Mouse (Mus musculus): ENCODE measurements around the gene Kcnq5. TPM values are rescaled to one million over a fixed set of nuclear protein-coding genes. Genes with fewer than 3 reads are reported as not detected.
"Not testable (repeated sequence)": the region's sequence is repeated elsewhere in the genome, so short reads cannot be mapped to it uniquely, and the experiment has no call there.

Gene Kcnq5
- polyA plus RNA-seq, 1 experiment = not detected

DNA sequence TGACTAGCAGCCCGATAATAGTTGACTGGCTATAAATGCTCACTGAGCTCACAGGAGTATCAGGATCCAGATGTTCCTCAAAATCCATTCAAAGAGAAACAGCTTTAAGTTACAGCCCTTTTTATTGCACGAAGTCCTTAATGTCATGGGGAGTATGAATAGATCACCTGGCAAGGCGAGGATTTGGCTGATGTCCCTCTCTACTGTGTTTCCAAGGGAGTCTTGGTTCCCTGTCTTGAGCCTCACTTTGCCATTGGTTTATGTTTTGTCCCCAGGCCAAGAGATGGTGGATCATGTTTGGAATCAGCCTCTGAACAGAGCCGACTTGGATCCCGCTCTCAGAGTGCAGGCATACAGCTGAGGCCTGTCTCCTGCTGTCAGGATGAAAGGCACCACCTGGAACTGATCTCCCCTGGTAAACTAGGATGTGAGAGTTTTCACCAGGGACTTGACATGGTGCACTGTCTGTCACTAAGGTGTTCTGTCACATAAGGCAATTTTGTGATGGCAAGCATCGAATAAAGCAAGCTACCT is 570.5 kb downstream of the Kcnq5 start:
- Histone ChIP-seq H3K4me1 (ENCODE audit: control insufficient read depth) (no peaks in the 10 kb centered on the region), H3K4me3 (replicated peaks) (no peak overlapping the region), H3K36me3 (ENCODE audit: control insufficient read depth) (no peaks in the 10 kb centered on the region), H3K9me3 (ENCODE audit: control insufficient read depth, low read length) (no peaks in the 10 kb centered on the region), H3K27me3 (ENCODE audit: control insufficient read depth) (no peaks in the 10 kb centered on the region)
- TF ChIP-seq GATA1 (IDR thresholded peaks at IDR 0.05; ENCODE audit: low read length) (no peak), TAL1 (IDR thresholded peaks at IDR 0.05; ENCODE audit: low read length) (no peak)

DNA sequence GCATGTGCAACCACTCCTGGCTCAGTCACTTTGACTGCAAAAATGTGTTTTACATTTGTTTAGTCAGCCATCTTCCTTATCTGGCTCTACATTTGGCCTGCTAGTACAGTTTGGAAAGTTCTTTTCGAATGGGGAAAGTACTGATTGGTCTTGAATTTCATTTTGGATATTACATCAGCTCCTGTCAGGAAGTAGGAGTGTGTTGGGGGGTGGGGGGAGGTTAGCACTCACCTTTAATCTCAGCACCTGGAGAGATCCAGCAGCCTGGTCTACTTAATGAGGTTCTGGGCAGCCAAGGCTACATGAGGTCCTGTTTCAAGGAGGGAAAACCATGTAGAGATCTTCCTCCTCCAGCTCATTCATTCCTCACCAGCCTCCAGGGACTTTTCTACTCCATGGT is 578.5 kb downstream of the Kcnq5 start, which contains the start of gene Khdc1b:
Khdc1b (plus strand) TSS at position 301 of the 400 bp plus-strand sequence.
- Histone ChIP-seq H3K9me3 (ENCODE audit: control insufficient read depth, low read length) (no peaks in the 10 kb centered on the region), H3K4me1 (ENCODE audit: control insufficient read depth) (no peaks in the 10 kb centered on the region), H3K27me3 (ENCODE audit: control insufficient read depth) (no peaks in the 10 kb centered on the region), H3K4me3 (replicated peaks) (no peak within 1 kb of the TSS), H3K36me3 (ENCODE audit: control insufficient read depth) (no peaks in the 10 kb centered on the region)
- TF ChIP-seq TAL1 (IDR thresholded peaks at IDR 0.05; ENCODE audit: low read length) (no peak), GATA1 (IDR thresholded peaks at IDR 0.05; ENCODE audit: low read length) (no peak)

DNA sequence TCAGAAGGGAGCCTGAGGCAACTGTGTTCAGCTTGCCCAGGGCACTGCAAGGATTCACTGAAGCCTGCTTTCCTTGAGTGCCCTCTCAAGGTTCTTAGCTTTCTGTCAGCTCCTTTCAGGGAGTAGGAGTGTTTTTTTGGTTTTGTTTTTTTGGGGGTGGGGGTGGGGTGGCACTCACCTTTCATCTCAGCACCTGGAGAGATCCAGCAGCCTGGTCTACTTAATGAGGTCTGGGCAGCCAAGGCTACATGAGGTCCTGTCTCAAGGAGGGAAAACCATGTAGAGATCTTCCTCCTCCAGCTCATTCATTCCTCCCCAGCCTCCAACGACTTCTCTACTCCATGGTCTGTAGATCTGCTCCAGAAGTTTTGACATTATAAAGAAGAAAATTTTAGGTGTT is 593.7 kb downstream of the Kcnq5 start, which contains the start of gene Khdc1c:
Khdc1c (plus strand) TSS at position 301 of the 400 bp plus-strand sequence.
- not testable (repeated sequence) for H3K36me3 ChIP-seq (ENCODE audit: control insufficient read depth); H3K4me1 ChIP-seq (ENCODE audit: control insufficient read depth); H3K27me3 ChIP-seq (ENCODE audit: control insufficient read depth); H3K4me3 ChIP-seq (replicated peaks); H3K9me3 ChIP-seq (ENCODE audit: control insufficient read depth, low read length)

DNA sequence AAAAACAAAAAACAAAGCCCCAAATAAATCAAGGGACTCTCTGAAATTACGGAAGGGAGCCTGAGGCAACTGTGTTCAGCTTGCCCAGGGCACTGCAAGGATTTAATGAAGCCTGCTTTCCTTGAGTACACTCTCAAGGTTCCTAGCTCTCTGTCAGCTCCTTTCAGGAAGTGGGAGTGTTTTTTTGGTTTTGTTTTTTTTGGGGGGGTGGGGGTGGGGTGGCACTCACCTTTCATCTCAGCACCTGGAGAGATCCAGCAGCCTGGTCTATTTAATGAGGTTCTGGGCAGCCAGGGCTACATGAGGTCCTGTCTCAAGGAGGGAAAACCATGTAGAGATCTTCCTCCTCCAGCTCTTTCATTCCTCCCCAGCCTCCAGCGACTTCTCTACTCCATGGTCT is 612.4 kb downstream of the Kcnq5 start, which contains the start of gene Khdc1a:
Khdc1a (plus strand) TSS at position 301 of the 400 bp plus-strand sequence.
- Histone ChIP-seq H3K4me3 (replicated peaks) (no peak within 1 kb of the TSS), H3K9me3 (ENCODE audit: control insufficient read depth, low read length) (no peaks in the 10 kb centered on the region), H3K27me3 (ENCODE audit: control insufficient read depth) (no peaks in the 10 kb centered on the region), H3K36me3 (ENCODE audit: control insufficient read depth) (no peaks in the 10 kb centered on the region), H3K4me1 (ENCODE audit: control insufficient read depth) (no peaks in the 10 kb centered on the region)
- no peak for TF ChIP-seq TAL1 (IDR thresholded peaks at IDR 0.05; ENCODE audit: low read length)
- no peak for TF ChIP-seq GATA1 (IDR thresholded peaks at IDR 0.05; ENCODE audit: low read length)

Data from erythroblast, embryonic 14.5 days (primary cell).